In the genomic region with DNA sequence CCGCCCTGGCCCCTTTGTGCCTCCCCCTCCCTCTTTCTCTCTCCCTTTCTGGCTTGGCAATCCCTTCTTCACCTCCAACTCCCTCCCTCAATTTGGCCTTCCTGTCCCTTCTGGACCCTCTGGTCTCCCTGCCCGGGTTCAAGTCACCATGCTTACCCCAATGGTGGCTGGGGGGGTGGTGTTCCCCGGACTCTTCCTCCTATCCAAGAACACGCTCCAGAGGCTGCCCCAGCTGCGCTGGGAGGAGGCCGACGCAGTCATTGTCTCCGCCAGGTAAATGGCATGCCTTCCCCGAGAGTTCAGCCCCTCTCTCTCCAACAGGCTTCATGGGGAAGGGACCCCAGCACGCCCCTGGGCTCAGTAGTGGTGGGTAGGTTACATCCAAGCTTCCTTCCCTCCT, we compare ENCODE assay signal across 14 mouse cellular contexts. TPM values are rescaled to one million over a fixed set of nuclear protein-coding genes. Genes with fewer than 3 reads are reported as not detected.
DNase-seq lines count a peak whose midpoint lies in the region; ATAC-seq lines count a peak whose summit lies in the region.
"Had no signal": no experiment of that assay in that cellular context is flagged by ENCODE, and none has a peak within 500 bp of the region (broad histone marks: within the 10 kb centered on the region; RNA-seq: fewer than 3 reads in every experiment).

No protein-coding gene starts in this region.

- peaks cover 7% of the 10 kb centered on the region; the same call in 1 of the 2 replicates for H3K4me1 ChIP-seq in embryonic facial prominence, embryonic 12.5 days
- peaks cover 54% of the 10 kb centered on the region for H3K4me1 ChIP-seq in hindbrain, embryonic 13.5 days (replicated peaks)
- H3K4me1 ChIP-seq in neural tube, embryonic 12.5 days, result peaks cover 36% of the 10 kb centered on the region
- H3K4me1 ChIP-seq in heart, embryonic 12.5 days (replicated peaks), result peaks cover 15% of the 10 kb centered on the region

- no peak overlapping the region for H3K27ac ChIP-seq in embryonic facial prominence, embryonic 12.5 days
- H3K27ac ChIP-seq in hindbrain, embryonic 13.5 days, result peak overlapping the region; percentile 93
- H3K27ac ChIP-seq in neural tube, embryonic 12.5 days, result peak overlapping the region; percentile 21; the same call in 1 of the 2 replicates
- H3K27ac ChIP-seq in heart, embryonic 12.5 days (ENCODE audit: poor library complexity, severe bottlenecking), result no peak overlapping the region
- H3K27ac ChIP-seq: limb, embryonic 15.5 days had no signal

- 9% methylated on average over 10 of the region's 10 CpGs for WGBS in embryonic facial prominence, embryonic 12.5 days
- WGBS in hindbrain, embryonic 13.5 days, result 11% methylated on average over 9 of the region's 10 CpGs
- WGBS in neural tube, embryonic 12.5 days, result 13% methylated on average over 10 of the region's 10 CpGs
- 17% methylated on average over 9 of the region's 10 CpGs for WGBS in heart, embryonic 12.5 days

- peaks cover 35% of the 10 kb centered on the region for H3K27me3 ChIP-seq in embryonic facial prominence, embryonic 12.5 days
- no peaks in the 10 kb centered on the region for H3K27me3 ChIP-seq in hindbrain, embryonic 13.5 days
- peaks cover 13% of the 10 kb centered on the region; the same call in 1 of the 2 replicates for H3K27me3 ChIP-seq in neural tube, embryonic 12.5 days (replicated peaks)
- H3K27me3 ChIP-seq in heart, embryonic 12.5 days (replicated peaks), result peaks cover 62% of the 10 kb centered on the region

- H3K4me2 ChIP-seq in embryonic facial prominence, embryonic 12.5 days (replicated peaks), result peak overlapping the region; percentile 52
- peak overlapping the region; percentile 73 for H3K4me2 ChIP-seq in hindbrain, embryonic 13.5 days
- peak overlapping the region; percentile 73 for H3K4me2 ChIP-seq in neural tube, embryonic 12.5 days (replicated peaks)
- H3K4me2 ChIP-seq in heart, embryonic 12.5 days, result no peak overlapping the region

- intact Hi-C loops in left cerebral cortex, postnatal 36 days (cut with DNase I), result no loop called here

- ATAC-seq in embryonic facial prominence, embryonic 12.5 days (ENCODE audit: insufficient number of reproducible peaks, insufficient read depth, low FRiP score, low TSS enrichment), result no peak
- 0 out of 2 replicates have a peak, but pooled peaks have one; percentile 1 for ATAC-seq in hindbrain, embryonic 13.5 days (ENCODE audit: low FRiP score)
- no peak for ATAC-seq in neural tube, embryonic 12.5 days (ENCODE audit: low FRiP score, low read depth)
- ATAC-seq in heart, embryonic 12.5 days (ENCODE audit: insufficient number of reproducible peaks, low FRiP score), result no peak

- no peaks in the 10 kb centered on the region for H3K36me3 ChIP-seq in embryonic facial prominence, embryonic 12.5 days
- peaks cover 20% of the 10 kb centered on the region for H3K36me3 ChIP-seq in hindbrain, embryonic 13.5 days
- H3K36me3 ChIP-seq in neural tube, embryonic 12.5 days, result peaks cover 5% of the 10 kb centered on the region; the same call in 1 of the 2 replicates
- no peaks in the 10 kb centered on the region for H3K36me3 ChIP-seq in heart, embryonic 12.5 days
- H3K36me3 ChIP-seq: limb, embryonic 15.5 days had no signal

- DNase-seq in cerebellum, adult 9-11 months, result peak; percentile 71
- DNase-seq in cerebellum, adult 8-10 months, result no peak
- no peak for DNase-seq in kidney, adult 8-10 months
- DNase-seq in left cerebral cortex, postnatal 36 days (ENCODE audit: low spot score in 2 of 2), result no peak
- DNase-seq: gastrocnemius, postnatal 14 days had no signal

- no peak overlapping the region for H3K9ac ChIP-seq in embryonic facial prominence, embryonic 12.5 days
- H3K9ac ChIP-seq in hindbrain, embryonic 13.5 days, result peak overlapping the region; percentile 87
- peak overlapping the region; percentile 82 for H3K9ac ChIP-seq in neural tube, embryonic 12.5 days
- H3K9ac ChIP-seq in heart, embryonic 12.5 days, result no peak overlapping the region
- H3K9ac ChIP-seq: limb, embryonic 15.5 days had no signal

- H3K4me3 ChIP-seq in embryonic facial prominence, embryonic 12.5 days, result no peak overlapping the region
- H3K4me3 ChIP-seq in hindbrain, embryonic 13.5 days, result peak overlapping the region; percentile 70
- peak overlapping the region; percentile 59 for H3K4me3 ChIP-seq in neural tube, embryonic 12.5 days
- H3K4me3 ChIP-seq in heart, embryonic 12.5 days, result no peak overlapping the region

- H3K9me3 ChIP-seq in embryonic facial prominence, embryonic 12.5 days, result no peaks in the 10 kb centered on the region
- H3K9me3 ChIP-seq in hindbrain, embryonic 13.5 days, result no peaks in the 10 kb centered on the region
- no peaks in the 10 kb centered on the region for H3K9me3 ChIP-seq in neural tube, embryonic 12.5 days
- H3K9me3 ChIP-seq in heart, embryonic 12.5 days (replicated peaks), result no peaks in the 10 kb centered on the region
- H3K9me3 ChIP-seq: limb, embryonic 15.5 days had no signal

RNA-seq across cellular contexts. Expression of gene 4930451I11Rik, which starts 7.5 kb away (rescaled TPM):
- not detected in 2 replicates for polyA plus RNA-seq in embryonic facial prominence, embryonic 12.5 days (2016; fragmentation: Nextera tagmentation; extraction: Ambion mirVana)
- not detected in 2 replicates for polyA plus RNA-seq in hindbrain, embryonic 13.5 days (2015; fragmentation: Nextera tagmentation; extraction: Ambion mirVana)
- polyA plus RNA-seq in neural tube, embryonic 12.5 days (2016; fragmentation: Nextera tagmentation; extraction: Ambion mirVana), result not detected in 2 replicates
- total RNA-seq in left cerebral cortex, postnatal 36 days (2021), result not detected
- not detected in 2 replicates for polyA plus RNA-seq in heart, embryonic 12.5 days (2016; fragmentation: Nextera tagmentation; extraction: Ambion mirVana)
- total RNA-seq: gastrocnemius, postnatal 14 days had no signal
- polyA plus RNA-seq: heart, embryonic 16.5 days; intestine, postnatal 0 days; limb, embryonic 15.5 days; lung, embryonic 16.5 days; stomach, embryonic 14.5 days had no signal

RNA-seq across cellular contexts. Expression of gene Doc2a, which starts 23.3 kb away (rescaled TPM):
- polyA plus RNA-seq in embryonic facial prominence, embryonic 12.5 days (2016; fragmentation: Nextera tagmentation; extraction: Ambion mirVana), result 2.1 and 2.8 TPM in 2 replicates
- 7.1 and 9.3 TPM in 2 replicates for polyA plus RNA-seq in hindbrain, embryonic 13.5 days (2015; fragmentation: Nextera tagmentation; extraction: Ambion mirVana)
- polyA plus RNA-seq in neural tube, embryonic 12.5 days (2016; fragmentation: Nextera tagmentation; extraction: Ambion mirVana), result 6.2 and 9.1 TPM in 2 replicates
- total RNA-seq in left cerebral cortex, postnatal 36 days (2021), result 10 to 100 TPM; 56.3 to 67.0 TPM
- polyA plus RNA-seq in heart, embryonic 12.5 days (2016; fragmentation: Nextera tagmentation; extraction: Ambion mirVana), result not detected in 2 replicates
- total RNA-seq: gastrocnemius, postnatal 14 days had no signal
- polyA plus RNA-seq: heart, embryonic 16.5 days had no signal

RNA-seq across cellular contexts. Expression of gene Fam57b, which starts 26.5 kb away (rescaled TPM):
- polyA plus RNA-seq in embryonic facial prominence, embryonic 12.5 days (2016; fragmentation: Nextera tagmentation; extraction: Ambion mirVana), result 1.2 and 2.0 TPM in 2 replicates
- polyA plus RNA-seq in hindbrain, embryonic 13.5 days (2015; fragmentation: Nextera tagmentation; extraction: Ambion mirVana), result 52.1 and 55.6 TPM in 2 replicates
- polyA plus RNA-seq in neural tube, embryonic 12.5 days (2016; fragmentation: Nextera tagmentation; extraction: Ambion mirVana), result 21.4 and 25.8 TPM in 2 replicates
- total RNA-seq in left cerebral cortex, postnatal 36 days (2021), result 10 to 100 TPM; 81.6 to 84.1 TPM
- 0.17 and 0.45 TPM in 2 replicates for polyA plus RNA-seq in heart, embryonic 12.5 days (2016; fragmentation: Nextera tagmentation; extraction: Ambion mirVana)

RNA-seq across cellular contexts. Expression of gene Ppp4c, which starts 31.6 kb away (rescaled TPM):
- polyA plus RNA-seq in embryonic facial prominence, embryonic 12.5 days (2016; fragmentation: Nextera tagmentation; extraction: Ambion mirVana), result 362 and 385 TPM in 2 replicates
- 196 and 214 TPM in 2 replicates for polyA plus RNA-seq in hindbrain, embryonic 13.5 days (2015; fragmentation: Nextera tagmentation; extraction: Ambion mirVana)
- 293 and 310 TPM in 2 replicates for polyA plus RNA-seq in neural tube, embryonic 12.5 days (2016; fragmentation: Nextera tagmentation; extraction: Ambion mirVana)
- total RNA-seq in left cerebral cortex, postnatal 36 days (2021), result 10 to 100 TPM; 47.5 to 49.9 TPM
- 181 and 192 TPM in 2 replicates for polyA plus RNA-seq in heart, embryonic 12.5 days (2016; fragmentation: Nextera tagmentation; extraction: Ambion mirVana)

RNA-seq across cellular contexts. Expression of gene Hirip3, which starts 37.8 kb away (rescaled TPM):
- 43.7 and 45.6 TPM in 2 replicates for polyA plus RNA-seq in embryonic facial prominence, embryonic 12.5 days (2016; fragmentation: Nextera tagmentation; extraction: Ambion mirVana)
- 20.2 and 25.7 TPM in 2 replicates for polyA plus RNA-seq in hindbrain, embryonic 13.5 days (2015; fragmentation: Nextera tagmentation; extraction: Ambion mirVana)
- 29.1 and 33.5 TPM in 2 replicates for polyA plus RNA-seq in neural tube, embryonic 12.5 days (2016; fragmentation: Nextera tagmentation; extraction: Ambion mirVana)
- 10 to 100 TPM; 31.1 to 33.8 TPM for total RNA-seq in left cerebral cortex, postnatal 36 days (2021)
- polyA plus RNA-seq in heart, embryonic 12.5 days (2016; fragmentation: Nextera tagmentation; extraction: Ambion mirVana), result 18.0 and 22.5 TPM in 2 replicates

Comparison
In these comparisons a context has a peak if more than half of its experiments do, and no peak if none do; other contexts are left out.
1. H3K27ac ChIP-seq: peak in hindbrain, embryonic 13.5 days (single experiment) and neural tube, embryonic 12.5 days (single experiment); none in embryonic facial prominence, embryonic 12.5 days (single experiment) and heart, embryonic 12.5 days (single experiment).
2. H3K4me3 ChIP-seq: peak in hindbrain, embryonic 13.5 days (single experiment) and neural tube, embryonic 12.5 days (single experiment); none in embryonic facial prominence, embryonic 12.5 days (single experiment) and heart, embryonic 12.5 days (single experiment).
3. H3K9ac ChIP-seq: peak in hindbrain, embryonic 13.5 days (single experiment) and neural tube, embryonic 12.5 days (single experiment); none in embryonic facial prominence, embryonic 12.5 days (single experiment) and heart, embryonic 12.5 days (single experiment).